Mouse (Mus musculus): ENCODE measurements around the gene Ccl25. TPM values are rescaled to one million over a fixed set of nuclear protein-coding genes. Genes with fewer than 3 reads are reported as not detected.
A peak's percentile ranks its signal among the peaks of the same experiment; 100 is the strongest.

Ccl25 gene
- polyA plus RNA-seq (2015; fragmentation: Nextera tagmentation; extraction: Ambion mirVana) = 20.7 and 21.3 TPM in 2 replicates

GRCm38 (mm10) chr8:4324983-4325750, at the start of gene Ccl25, which contains the start of gene Elavl1:
Ccl25 (plus strand) TSS chr8:4325210.
Elavl1 (minus strand) TSS chr8:4325413.
- Histone ChIP-seq H3K4me3 (peak within 1 kb of the TSS; percentile 99), H3K4me2 (peak within 1 kb of the TSS; percentile 88), H3K4me1 (replicated peaks) (peaks cover 53% of the 10 kb centered on the region), H3K36me3 (peaks cover 43% of the 10 kb centered on the region), H3K27ac (replicated peaks) (peak within 1 kb of the TSS; percentile 91), H3K9me3 (no peaks in the 10 kb centered on the region), H3K27me3 (no peaks in the 10 kb centered on the region), H3K9ac (peak within 1 kb of the TSS; percentile 99)
- WGBS = under 1% methylated on average over 77 of the region's 78 CpGs
- ATAC-seq (ENCODE audit: low read depth) = peak; percentile 99

- peak within 1 kb of the TSS; percentile 77 for H3K27ac ChIP-seq (replicated peaks)
- ATAC-seq (ENCODE audit: low read depth) = peak; percentile 96
- H3K4me2 ChIP-seq = peak within 1 kb of the TSS; percentile 62
- H3K4me1 ChIP-seq (replicated peaks) = peaks cover 14% of the 10 kb centered on the region
- H3K27me3 ChIP-seq = no peaks in the 10 kb centered on the region
- H3K4me3 ChIP-seq = peak within 1 kb of the TSS; percentile 75
- H3K36me3 ChIP-seq = peaks cover 33% of the 10 kb centered on the region
- under 1% methylated on average over 39 of the region's 39 CpGs for WGBS
- H3K9ac ChIP-seq = peak within 1 kb of the TSS; percentile 83
- H3K9me3 ChIP-seq = no peaks in the 10 kb centered on the region
Observed at GRCm38 (mm10) chr8:4275275-4276110, 49.5 kb upstream of the Ccl25 start, which contains the start of gene Timm44. Timm44 (minus strand) TSS chr8:4275913.

GRCm38 (mm10) chr8:4276111-4276465, 48.9 kb upstream of the Ccl25 start:
- WGBS = 32% methylated on average over 9 of the region's 9 CpGs
- H3K27ac ChIP-seq (replicated peaks) = peak overlapping the region; percentile 77
- peak overlapping the region; percentile 83 for H3K9ac ChIP-seq
- H3K4me1 ChIP-seq (replicated peaks) = peaks cover 14% of the 10 kb centered on the region
- H3K27me3 ChIP-seq = no peaks in the 10 kb centered on the region
- no peak; the same call in 1 of the 2 replicates for ATAC-seq (ENCODE audit: low read depth)
- H3K36me3 ChIP-seq = peaks cover 29% of the 10 kb centered on the region
- no peaks in the 10 kb centered on the region for H3K9me3 ChIP-seq
- peak overlapping the region; percentile 75 for H3K4me3 ChIP-seq
- H3K4me2 ChIP-seq = peak overlapping the region; percentile 62

GRCm38 (mm10) chr8:4292738-4293137, 32.3 kb upstream of the Ccl25 start:
- Histone ChIP-seq H3K4me3 (no peak overlapping the region), H3K9ac (no peak overlapping the region), H3K9me3 (no peaks in the 10 kb centered on the region), H3K27me3 (no peaks in the 10 kb centered on the region), H3K27ac (replicated peaks) (no peak overlapping the region), H3K4me1 (replicated peaks) (no peaks in the 10 kb centered on the region), H3K4me2 (no peak overlapping the region), H3K36me3 (peaks cover 95% of the 10 kb centered on the region)
- ATAC-seq (ENCODE audit: low read depth) = no peak
- 84% methylated on average over 5 of the region's 5 CpGs for WGBS

GRCm38 (mm10) chr8:4297822-4298221, 27.2 kb upstream of the Ccl25 start:
- Histone ChIP-seq H3K27me3 (no peaks in the 10 kb centered on the region), H3K9ac (no peak overlapping the region), H3K4me1 (replicated peaks) (no peaks in the 10 kb centered on the region), H3K36me3 (peaks cover 95% of the 10 kb centered on the region), H3K9me3 (no peaks in the 10 kb centered on the region), H3K27ac (replicated peaks) (no peak overlapping the region), H3K4me2 (no peak overlapping the region), H3K4me3 (no peak overlapping the region)
- no peak for ATAC-seq (ENCODE audit: low read depth)
- whole genome bisulfite sequencing = 97% methylated on average over 4 of the region's 4 CpGs

GRCm38 (mm10) chr8:4304124-4304547, 20.9 kb upstream of the Ccl25 start:
- Histone ChIP-seq H3K27ac (replicated peaks) (no peak overlapping the region), H3K4me2 (no peak overlapping the region), H3K9me3 (no peaks in the 10 kb centered on the region), H3K4me1 (replicated peaks) (no peaks in the 10 kb centered on the region), H3K4me3 (no peak overlapping the region), H3K27me3 (no peaks in the 10 kb centered on the region), H3K36me3 (peaks cover 94% of the 10 kb centered on the region), H3K9ac (no peak overlapping the region)
- no peak for ATAC-seq (ENCODE audit: low read depth)
- WGBS = 83% methylated on average over 3 of the region's 3 CpGs

GRCm38 (mm10) chr8:4305838-4306237, 19.2 kb upstream of the Ccl25 start:
- H3K4me3 ChIP-seq = no peak overlapping the region
- no peak overlapping the region for H3K9ac ChIP-seq
- H3K27me3 ChIP-seq = no peaks in the 10 kb centered on the region
- no peak overlapping the region for H3K27ac ChIP-seq (replicated peaks)
- no peak overlapping the region for H3K4me2 ChIP-seq
- no peaks in the 10 kb centered on the region for H3K4me1 ChIP-seq (replicated peaks)
- H3K36me3 ChIP-seq = peaks cover 96% of the 10 kb centered on the region
- 92% methylated on average over 2 of the region's 2 CpGs for WGBS
- ATAC-seq (ENCODE audit: low read depth) = no peak
- no peaks in the 10 kb centered on the region for H3K9me3 ChIP-seq

GRCm38 (mm10) chr8:4312104-4312503, 12.9 kb upstream of the Ccl25 start:
- no peak for ATAC-seq (ENCODE audit: low read depth)
- Histone ChIP-seq H3K27ac (replicated peaks) (no peak overlapping the region), H3K9ac (no peak overlapping the region)

GRCm38 (mm10) chr8:4313254-4314124, 11.5 kb upstream of the Ccl25 start:
- H3K4me3 ChIP-seq = no peak overlapping the region
- ATAC-seq (ENCODE audit: low read depth) = no peak
- 82% methylated on average over 3 of the region's 3 CpGs for WGBS
- no peak overlapping the region for H3K27ac ChIP-seq (replicated peaks)
- peaks cover 31% of the 10 kb centered on the region for H3K36me3 ChIP-seq
- no peak overlapping the region for H3K4me2 ChIP-seq
- no peak overlapping the region for H3K9ac ChIP-seq
- H3K9me3 ChIP-seq = no peaks in the 10 kb centered on the region
- peaks cover 4% of the 10 kb centered on the region for H3K4me1 ChIP-seq (replicated peaks)
- H3K27me3 ChIP-seq = no peaks in the 10 kb centered on the region

More at GRCm38 (mm10) chr8:4312104-4312503, 12.9 kb upstream of the Ccl25 start:
- peaks cover 43% of the 10 kb centered on the region for H3K36me3 ChIP-seq
- no peaks in the 10 kb centered on the region for H3K27me3 ChIP-seq
- H3K9me3 ChIP-seq = no peaks in the 10 kb centered on the region
- peaks cover 4% of the 10 kb centered on the region for H3K4me1 ChIP-seq (replicated peaks)
- no peak overlapping the region for H3K4me3 ChIP-seq
- no peak overlapping the region for H3K4me2 ChIP-seq

GRCm38 (mm10) chr8:4314852-4315251, 10.2 kb upstream of the Ccl25 start:
- no peak overlapping the region for H3K4me2 ChIP-seq
- no peak overlapping the region for H3K27ac ChIP-seq (replicated peaks)
- H3K9ac ChIP-seq = no peak overlapping the region
- 97% methylated on average over 3 of the region's 3 CpGs for WGBS
- no peak for ATAC-seq (ENCODE audit: low read depth)
- peaks cover 18% of the 10 kb centered on the region for H3K36me3 ChIP-seq
- H3K4me1 ChIP-seq (replicated peaks) = peaks cover 4% of the 10 kb centered on the region
- H3K27me3 ChIP-seq = no peaks in the 10 kb centered on the region
- no peak overlapping the region for H3K4me3 ChIP-seq
- H3K9me3 ChIP-seq = no peaks in the 10 kb centered on the region

GRCm38 (mm10) chr8:4318124-4318523, 6.9 kb upstream of the Ccl25 start:
- WGBS = 92% methylated on average over 5 of the region's 5 CpGs
- ATAC-seq (ENCODE audit: low read depth) = no peak
- Histone ChIP-seq H3K9ac (no peak overlapping the region), H3K36me3 (peaks cover 18% of the 10 kb centered on the region), H3K4me1 (replicated peaks) (peaks cover 36% of the 10 kb centered on the region), H3K27me3 (no peaks in the 10 kb centered on the region), H3K9me3 (no peaks in the 10 kb centered on the region), H3K4me3 (no peak overlapping the region), H3K27ac (replicated peaks) (no peak overlapping the region), H3K4me2 (no peak overlapping the region)

All from neural tube, embryonic 13.5 days (tissue).